Comparison of ENCODE assay signal across 32 mouse cellular contexts in genomic region chr6:91452056-91452455, GRCm38 (mm10). TPM values are rescaled to one million over a fixed set of nuclear protein-coding genes. Genes with fewer than 3 reads are reported as not detected.
DNase-seq lines count a peak whose midpoint lies in the region; ATAC-seq lines count a peak whose summit lies in the region.
"Had no signal": no experiment of that assay in that cellular context is flagged by ENCODE, and none has a peak within 500 bp of the region (broad histone marks: within the 10 kb centered on the region; RNA-seq: fewer than 3 reads in every experiment).

No protein-coding gene starts in this region.

- 54% methylated on average over 1 of the region's 1 CpGs for WGBS in embryonic facial prominence, embryonic 11.5 days
- WGBS in embryonic facial prominence, embryonic 10.5 days: 64% methylated on average over 1 of the region's 1 CpGs
- WGBS in hindbrain, embryonic 11.5 days: 62% methylated on average over 1 of the region's 1 CpGs
- 42% methylated on average over 1 of the region's 1 CpGs for WGBS in hindbrain, embryonic 16.5 days

- no peak overlapping the region for H3K9ac ChIP-seq in embryonic facial prominence, embryonic 11.5 days (replicated peaks; ENCODE audit: low read length)
- H3K9ac ChIP-seq in hindbrain, embryonic 11.5 days (ENCODE audit: low read depth, low read length): no peak overlapping the region
- H3K9ac ChIP-seq in hindbrain, embryonic 16.5 days (ENCODE audit: low read depth, low read length): no peak overlapping the region
- H3K9ac ChIP-seq: embryonic facial prominence, embryonic 12.5 days; forebrain, embryonic 12.5 days; forebrain, embryonic 15.5 days; hindbrain, embryonic 12.5 days had no signal

- no peak overlapping the region for H3K27ac ChIP-seq in embryonic facial prominence, embryonic 11.5 days (replicated peaks; ENCODE audit: low read depth, low read length)
- H3K27ac ChIP-seq in embryonic facial prominence, embryonic 10.5 days (replicated peaks): no peak overlapping the region
- H3K27ac ChIP-seq in hindbrain, embryonic 11.5 days (ENCODE audit: low read depth, low read length): no peak overlapping the region
- no peak overlapping the region for H3K27ac ChIP-seq in hindbrain, embryonic 16.5 days (ENCODE audit: low read depth, low read length)
- H3K27ac ChIP-seq: embryonic facial prominence, embryonic 12.5 days; forebrain, embryonic 12.5 days; forebrain, embryonic 15.5 days; hindbrain, embryonic 12.5 days; hindbrain, postnatal 0 days had no signal

- no peaks in the 10 kb centered on the region for H3K36me3 ChIP-seq in embryonic facial prominence, embryonic 11.5 days (replicated peaks; ENCODE audit: control insufficient read depth, insufficient read depth, low read depth, low read length)
- H3K36me3 ChIP-seq in embryonic facial prominence, embryonic 10.5 days (replicated peaks): no peaks in the 10 kb centered on the region
- no peaks in the 10 kb centered on the region for H3K36me3 ChIP-seq in hindbrain, embryonic 11.5 days (ENCODE audit: control insufficient read depth, insufficient read depth, low read length)
- no peaks in the 10 kb centered on the region for H3K36me3 ChIP-seq in hindbrain, embryonic 16.5 days (ENCODE audit: control insufficient read depth, insufficient read depth, low read length)
- H3K36me3 ChIP-seq: embryonic facial prominence, embryonic 12.5 days; forebrain, embryonic 12.5 days; forebrain, embryonic 15.5 days; hindbrain, embryonic 12.5 days had no signal

- no peak overlapping the region for H3K4me3 ChIP-seq in embryonic facial prominence, embryonic 11.5 days (ENCODE audit: low read depth, low read length)
- H3K4me3 ChIP-seq in embryonic facial prominence, embryonic 10.5 days: no peak overlapping the region
- no peak overlapping the region for H3K4me3 ChIP-seq in hindbrain, embryonic 11.5 days (ENCODE audit: low read depth, low read length)
- H3K4me3 ChIP-seq in hindbrain, embryonic 16.5 days (ENCODE audit: low read length): no peak overlapping the region
- H3K4me3 ChIP-seq: embryonic facial prominence, embryonic 12.5 days; erythroblast, embryonic 14.5 days; forebrain, embryonic 12.5 days; forebrain, embryonic 15.5 days; hindbrain, embryonic 12.5 days had no signal

- no peaks in the 10 kb centered on the region for H3K27me3 ChIP-seq in embryonic facial prominence, embryonic 11.5 days (ENCODE audit: control insufficient read depth, insufficient read depth, low read length)
- H3K27me3 ChIP-seq in embryonic facial prominence, embryonic 10.5 days (replicated peaks; ENCODE audit: low read depth, poor library complexity, severe bottlenecking): no peaks in the 10 kb centered on the region; the same call in 1 of the 2 replicates
- H3K27me3 ChIP-seq in hindbrain, embryonic 11.5 days (ENCODE audit: control insufficient read depth, insufficient read depth, low read length): no peaks in the 10 kb centered on the region
- no peaks in the 10 kb centered on the region for H3K27me3 ChIP-seq in hindbrain, embryonic 16.5 days (replicated peaks; ENCODE audit: control insufficient read depth, insufficient read depth, low read length)

- ATAC-seq in embryonic facial prominence, embryonic 11.5 days (replicated peaks; ENCODE audit: insufficient number of reproducible peaks, low FRiP score, low TSS enrichment, low read depth): no peak
- ATAC-seq in hindbrain, embryonic 11.5 days (ENCODE audit: low FRiP score): no peak
- ATAC-seq in hindbrain, embryonic 16.5 days: no peak
- ATAC-seq: activated CD4-positive, CD25-positive, alpha-beta regulatory T cell, adult 4 months; CD4-positive, CD25-positive, alpha-beta regulatory T cell, adult 4 months; forebrain, embryonic 15.5 days; hindbrain, postnatal 0 days; inflammation-experienced regulatory T-cells, adult 6 months; intestine, embryonic 16.5 days; Patski had no signal

- peak; percentile 22 for DNase-seq in embryonic facial prominence, embryonic 11.5 days (ENCODE audit: low spot score)
- DNase-seq in embryonic facial prominence, embryonic 10.5 days (ENCODE audit: low spot score): no peak
- DNase-seq in hindbrain, embryonic 11.5 days (ENCODE audit: low spot score): peak; percentile 5
- peak; percentile 70 for DNase-seq in R1 (ENCODE audit: low read depth, low spot score)
- peak; percentile 16 for DNase-seq in mesoderm, embryonic 11.5 days (ENCODE audit: low read depth, low spot score)
- no peak for DNase-seq in kidney, postnatal 36 days
- DNase-seq in retina, embryonic 14.5 days (ENCODE audit: low spot score): no peak
- DNase-seq: adrenal gland, adult 8-10 months; adrenal gland, postnatal 25 days; cerebellum, adult 18-20 months; cerebellum, adult 9-10 months; cerebellum, postnatal 14 days; gastrocnemius, postnatal 36 days; heart, postnatal 36 days; kidney, adult 18-20 months; kidney, adult 9 months had no signal

- no peak overlapping the region for H3K4me2 ChIP-seq in embryonic facial prominence, embryonic 11.5 days (ENCODE audit: low read depth, low read length)
- no peak overlapping the region for H3K4me2 ChIP-seq in hindbrain, embryonic 11.5 days (replicated peaks; ENCODE audit: low read depth, low read length)
- H3K4me2 ChIP-seq in hindbrain, embryonic 16.5 days (ENCODE audit: low read length): no peak overlapping the region
- H3K4me2 ChIP-seq: embryonic facial prominence, embryonic 12.5 days; forebrain, embryonic 12.5 days; forebrain, embryonic 15.5 days; heart, embryonic 11.5 days; hindbrain, embryonic 12.5 days had no signal

- no peaks in the 10 kb centered on the region for H3K4me1 ChIP-seq in embryonic facial prominence, embryonic 11.5 days (ENCODE audit: control insufficient read depth, insufficient read depth, low read length)
- no peaks in the 10 kb centered on the region for H3K4me1 ChIP-seq in embryonic facial prominence, embryonic 10.5 days
- no peaks in the 10 kb centered on the region for H3K4me1 ChIP-seq in hindbrain, embryonic 11.5 days (replicated peaks; ENCODE audit: control insufficient read depth, insufficient read depth, low read length)
- H3K4me1 ChIP-seq in hindbrain, embryonic 16.5 days (ENCODE audit: control insufficient read depth, insufficient read depth, low read depth, low read length): no peaks in the 10 kb centered on the region
- H3K4me1 ChIP-seq: embryonic facial prominence, embryonic 12.5 days; forebrain, embryonic 12.5 days; forebrain, embryonic 15.5 days; hindbrain, embryonic 12.5 days had no signal

- H3K9me3 ChIP-seq in embryonic facial prominence, embryonic 11.5 days (replicated peaks; ENCODE audit: control insufficient read depth, low read length): no peaks in the 10 kb centered on the region
- no peaks in the 10 kb centered on the region for H3K9me3 ChIP-seq in embryonic facial prominence, embryonic 10.5 days
- H3K9me3 ChIP-seq in hindbrain, embryonic 11.5 days (ENCODE audit: control insufficient read depth, low read length): no peaks in the 10 kb centered on the region
- no peaks in the 10 kb centered on the region for H3K9me3 ChIP-seq in hindbrain, embryonic 16.5 days (ENCODE audit: control insufficient read depth, low read length)
- H3K9me3 ChIP-seq: embryonic facial prominence, embryonic 12.5 days; forebrain, embryonic 12.5 days; forebrain, embryonic 15.5 days; hindbrain, embryonic 12.5 days had no signal

RNA-seq across cellular contexts. Expression of gene Chchd4, which starts 21.3 kb away (rescaled TPM):
- 25.7 and 28.4 TPM in 2 replicates for polyA plus RNA-seq in embryonic facial prominence, embryonic 11.5 days (2014; fragmentation: Nextera tagmentation; extraction: Ambion mirVana)
- polyA plus RNA-seq in embryonic facial prominence, embryonic 10.5 days (2016; fragmentation: Nextera tagmentation; extraction: Ambion mirVana): 35.3 and 38.2 TPM in 2 replicates
- polyA plus RNA-seq in hindbrain, embryonic 11.5 days (2014; fragmentation: Nextera tagmentation; extraction: Ambion mirVana): 24.6 and 28.3 TPM in 2 replicates
- 39.1 and 40.8 TPM in 2 replicates for polyA plus RNA-seq in hindbrain, embryonic 16.5 days (2015; fragmentation: Nextera tagmentation; extraction: Ambion mirVana)

RNA-seq across cellular contexts. Expression of gene Tmem43, which starts 21.4 kb away (rescaled TPM):
- 63.8 and 64.0 TPM in 2 replicates for polyA plus RNA-seq in embryonic facial prominence, embryonic 11.5 days (2014; fragmentation: Nextera tagmentation; extraction: Ambion mirVana)
- polyA plus RNA-seq in embryonic facial prominence, embryonic 10.5 days (2016; fragmentation: Nextera tagmentation; extraction: Ambion mirVana): 62.5 and 66.1 TPM in 2 replicates
- polyA plus RNA-seq in hindbrain, embryonic 11.5 days (2014; fragmentation: Nextera tagmentation; extraction: Ambion mirVana): 53.1 and 56.1 TPM in 2 replicates
- polyA plus RNA-seq in hindbrain, embryonic 16.5 days (2015; fragmentation: Nextera tagmentation; extraction: Ambion mirVana): 49.8 and 57.0 TPM in 2 replicates

RNA-seq across cellular contexts. Expression of gene Wnt7a, which starts 40.9 kb away (rescaled TPM):
- polyA plus RNA-seq in embryonic facial prominence, embryonic 11.5 days (2014; fragmentation: Nextera tagmentation; extraction: Ambion mirVana): 0.82 and 1.3 TPM in 2 replicates
- 1.2 and 5.4 TPM in 2 replicates for polyA plus RNA-seq in embryonic facial prominence, embryonic 10.5 days (2016; fragmentation: Nextera tagmentation; extraction: Ambion mirVana)
- 7.6 and 10.3 TPM in 2 replicates for polyA plus RNA-seq in hindbrain, embryonic 11.5 days (2014; fragmentation: Nextera tagmentation; extraction: Ambion mirVana)
- polyA plus RNA-seq in hindbrain, embryonic 16.5 days (2015; fragmentation: Nextera tagmentation; extraction: Ambion mirVana): 7.9 and 11.2 TPM in 2 replicates
- polyA plus RNA-seq: activated CD4-positive, CD25-positive, alpha-beta regulatory T cell, adult 4 months; C2C12; CD4-positive, CD25-positive, alpha-beta regulatory T cell, adult 4 months; erythroblast, embryonic 14.5 days; heart, embryonic 14.5 days; heart, postnatal 0 days; inflammation-experienced regulatory T-cells, adult 6 months; intestine, embryonic 16.5 days had no signal

Comparison
In these comparisons a context has a peak if more than half of its experiments do, and no peak if none do; other contexts are left out.
1. DNase-seq: peak in embryonic facial prominence, embryonic 11.5 days (single experiment), hindbrain, embryonic 11.5 days (single experiment), R1 (single experiment) and mesoderm, embryonic 11.5 days (single experiment); none in embryonic facial prominence, embryonic 10.5 days (single experiment), kidney, postnatal 36 days (0 of 2) and retina, embryonic 14.5 days (single experiment).